Mouse (Mus musculus): ENCODE data around the gene Pfkl. TPM values are rescaled to one million over a fixed set of nuclear protein-coding genes. Genes with fewer than 3 reads are reported as not detected.
"Not testable (repeated sequence)": the region's sequence is repeated elsewhere in the genome, so short reads cannot be mapped to it uniquely, and the experiment has no call there.

Gene Pfkl
- polyA plus RNA-seq, 1 experiment: 122 TPM

- no peak for TF ChIP-seq MYOD1 (IDR thresholded peaks at IDR 0.05; ENCODE audit: control insufficient read depth in 1 of 3, insufficient read length in 2 of 3, low read depth in 2 of 3)
- TF ChIP-seq SRF (IDR thresholded peaks at IDR 0.05; ENCODE audit: control insufficient read depth, insufficient read length, low read depth): no peak
- no peak for TF ChIP-seq TCF12 (IDR thresholded peaks at IDR 0.05; ENCODE audit: insufficient read depth, poor library complexity, severe bottlenecking)
- no peak for TF ChIP-seq E2F4 (IDR thresholded peaks at IDR 0.05; ENCODE audit: insufficient read depth)
- TF ChIP-seq REST (IDR thresholded peaks at IDR 0.05; ENCODE audit: insufficient read depth, insufficient read length): no peak
- no peak overlapping the region for H3K4me2 ChIP-seq (ENCODE audit: low read depth)
- no peaks in the 10 kb centered on the region for H3K79me2 ChIP-seq (ENCODE audit: control insufficient read depth, insufficient read depth)
- no peak overlapping the region for H3K4me3 ChIP-seq
- H3K27me3 ChIP-seq (ENCODE audit: control insufficient read depth, insufficient read depth, insufficient read length): peaks cover 12% of the 10 kb centered on the region
- no peaks in the 10 kb centered on the region for H3K36me3 ChIP-seq (ENCODE audit: control insufficient read depth, insufficient read depth)
- no peak overlapping the region for H3ac ChIP-seq (ENCODE audit: control insufficient read depth, insufficient read length)
Observed at GRCm38 (mm10) chr10:78029080-78029479, 19.2 kb upstream of the Pfkl start.

- Histone ChIP-seq H3K4me3 (no peak overlapping the region), H3K79me2 (ENCODE audit: control insufficient read depth, insufficient read depth) (no peaks in the 10 kb centered on the region), H3K27me3 (ENCODE audit: control insufficient read depth, insufficient read depth, insufficient read length) (peaks cover 12% of the 10 kb centered on the region), H3K4me2 (ENCODE audit: low read depth) (no peak overlapping the region), H3K36me3 (ENCODE audit: control insufficient read depth, insufficient read depth) (no peaks in the 10 kb centered on the region), H3ac (ENCODE audit: control insufficient read depth, insufficient read length) (no peak overlapping the region)
- no peak for TF ChIP-seq SRF (IDR thresholded peaks at IDR 0.05; ENCODE audit: control insufficient read depth, insufficient read length, low read depth)
- no peak for TF ChIP-seq POLR2AphosphoS2 (IDR thresholded peaks at IDR 0.05; ENCODE audit: insufficient read length, low read depth)
- no peak for TF ChIP-seq MAX (IDR thresholded peaks at IDR 0.05; ENCODE audit: low read depth)
- no peak for TF ChIP-seq USF1 (IDR thresholded peaks at IDR 0.05; ENCODE audit: low read depth)
- TF ChIP-seq TCF12 (IDR thresholded peaks at IDR 0.05; ENCODE audit: insufficient read depth, poor library complexity, severe bottlenecking): no peak
- no peak for TF ChIP-seq TCF3 (IDR thresholded peaks at IDR 0.05; ENCODE audit: insufficient read length, low read depth)
- TF ChIP-seq REST (IDR thresholded peaks at IDR 0.05; ENCODE audit: insufficient read depth, insufficient read length): no peak
- no peak for TF ChIP-seq CEBPB (IDR thresholded peaks at IDR 0.05; ENCODE audit: insufficient read depth, poor library complexity, severe bottlenecking)
- no peak for TF ChIP-seq MYOD1 (IDR thresholded peaks at IDR 0.05; ENCODE audit: control insufficient read depth in 1 of 3, insufficient read length in 2 of 3, low read depth in 2 of 3)
Observed at GRCm38 (mm10) chr10:78028129-78028528, 18.2 kb upstream of the Pfkl start.

- H3ac ChIP-seq (ENCODE audit: control insufficient read depth, insufficient read length); H3K79me2 ChIP-seq (ENCODE audit: control insufficient read depth, insufficient read depth); H3K4me2 ChIP-seq (ENCODE audit: low read depth); H3K27me3 ChIP-seq (ENCODE audit: control insufficient read depth, insufficient read depth, insufficient read length); H3K36me3 ChIP-seq (ENCODE audit: control insufficient read depth, insufficient read depth); H3K4me3 ChIP-seq: not testable (repeated sequence)
Observed at GRCm38 (mm10) chr10:78025453-78025852, 15.6 kb upstream of the Pfkl start.

GRCm38 (mm10) chr10:78019984-78020383 lies 10.1 kb upstream of the Pfkl start:
- not testable (repeated sequence) for H3ac ChIP-seq (ENCODE audit: control insufficient read depth, insufficient read length); H3K4me3 ChIP-seq; H3K4me2 ChIP-seq (ENCODE audit: low read depth); H3K79me2 ChIP-seq (ENCODE audit: control insufficient read depth, insufficient read depth); H3K36me3 ChIP-seq (ENCODE audit: control insufficient read depth, insufficient read depth)
- peaks cover 14% of the 10 kb centered on the region for H3K27me3 ChIP-seq (ENCODE audit: control insufficient read depth, insufficient read depth, insufficient read length)

GRCm38 (mm10) chr10:78019291-78019690 lies 9.4 kb upstream of the Pfkl start:
- no peaks in the 10 kb centered on the region for H3K36me3 ChIP-seq (ENCODE audit: control insufficient read depth, insufficient read depth)
- no peak for TF ChIP-seq TCF12 (IDR thresholded peaks at IDR 0.05; ENCODE audit: insufficient read depth, poor library complexity, severe bottlenecking)
- TF ChIP-seq MYOD1 (IDR thresholded peaks at IDR 0.05; ENCODE audit: control insufficient read depth in 1 of 3, insufficient read length in 2 of 3, low read depth in 2 of 3): no peak
- no peak for TF ChIP-seq MAX (IDR thresholded peaks at IDR 0.05; ENCODE audit: low read depth)
- TF ChIP-seq SRF (IDR thresholded peaks at IDR 0.05; ENCODE audit: control insufficient read depth, insufficient read length, low read depth): no peak
- no peak for TF ChIP-seq POLR2AphosphoS2 (IDR thresholded peaks at IDR 0.05; ENCODE audit: insufficient read length, low read depth)
- H3ac ChIP-seq (ENCODE audit: control insufficient read depth, insufficient read length): no peak overlapping the region
- H3K4me3 ChIP-seq: no peak overlapping the region
- no peaks in the 10 kb centered on the region for H3K79me2 ChIP-seq (ENCODE audit: control insufficient read depth, insufficient read depth)
- H3K4me2 ChIP-seq (ENCODE audit: low read depth): peak overlapping the region; percentile 73
- H3K27me3 ChIP-seq (ENCODE audit: control insufficient read depth, insufficient read depth, insufficient read length): peaks cover 14% of the 10 kb centered on the region

- Histone ChIP-seq H3K36me3 (ENCODE audit: control insufficient read depth, insufficient read depth) (no peaks in the 10 kb centered on the region), H3K79me2 (ENCODE audit: control insufficient read depth, insufficient read depth) (no peaks in the 10 kb centered on the region), H3K4me3 (no peak overlapping the region), H3K4me2 (ENCODE audit: low read depth) (peak overlapping the region; percentile 73), H3ac (ENCODE audit: control insufficient read depth, insufficient read length) (no peak overlapping the region), H3K27me3 (ENCODE audit: control insufficient read depth, insufficient read depth, insufficient read length) (peaks cover 14% of the 10 kb centered on the region)
- no peak for TF ChIP-seq SRF (IDR thresholded peaks at IDR 0.05; ENCODE audit: control insufficient read depth, insufficient read length, low read depth)
- peak in 1 of 3 experiments; percentile 5 for TF ChIP-seq MYOG (IDR thresholded peaks at IDR 0.05; ENCODE audit: control insufficient read depth in 1 of 3, insufficient read depth in 1 of 3, insufficient read length in 2 of 3, low read depth in 2 of 3)
- no peak for TF ChIP-seq REST (IDR thresholded peaks at IDR 0.05; ENCODE audit: insufficient read depth, insufficient read length)
- peak in 1 of 3 experiments; percentile 13 for TF ChIP-seq MYOD1 (IDR thresholded peaks at IDR 0.05; ENCODE audit: control insufficient read depth in 1 of 3, insufficient read length in 2 of 3, low read depth in 2 of 3)
Observed at GRCm38 (mm10) chr10:78018797-78019203, 8.9 kb upstream of the Pfkl start.
